Mouse (Mus musculus) lung, adult 2 months (tissue): ENCODE measurements around the gene Ssmem1.

Experiments used
- CTCF ChIP-seq: fragments of 200-500 bp; IDR thresholded peaks from 2 replicates; pipeline ENCODE4 v1.5.1; 2011; ENCODE audit warnings: mild to moderate bottlenecking, low read length, control low read depth; ENCODE audit not compliant: insufficient read depth
- POLR2A ChIP-seq: fragments of 200-500 bp; IDR thresholded peaks from 2 replicates; pipeline ENCODE4 v1.6.1; 2011; ENCODE audit warnings: low read depth, mild to moderate bottlenecking, control low read depth, low read length, borderline replicate concordance; ENCODE audit errors: extremely low read depth

GRCm38 (mm10) chr6:30562132-30562531 is 52.5 kb downstream of the Ssmem1 start:
- TF ChIP-seq POLR2A = no peak
- no peak for TF ChIP-seq CTCF
